Mouse (Mus musculus) right cerebral cortex, postnatal 36 days (tissue): ENCODE measurements at regions not wholly inside any gene's neighbourhood (a gene's known extent, or its start where the extent isn't known, plus 50 kb on each side); places are given as distances from the start of the nearest gene placed in this dataset.

ENCODE experiments used
- DNase-seq, 2 experiments: peaks; one replicate each; pipeline ENCODE4 v3.0.0; 2022; ENCODE audit warnings: low spot score in 2 of 2, mixed read lengths in 1 of 2

- DNase-seq = no peak
Observed at GRCm38 (mm10) chr14:40758441-40758840, 134.6 kb downstream of the Sh2d4b start.

- no peak for DNase-seq
Observed at GRCm38 (mm10) chr14:40740541-40740940, 152.5 kb downstream of the Sh2d4b start.

- peak; percentile 1 to 6 for DNase-seq
Observed at GRCm38 (mm10) chr14:40731861-40732260, 161.2 kb downstream of the Sh2d4b start.

- DNase-seq = no peak
Observed at GRCm38 (mm10) chr14:40708981-40709531, 184.0 kb downstream of the Sh2d4b start.

GRCm38 (mm10) chr14:40707419-40707818 lies 185.6 kb downstream of the Sh2d4b start:
- DNase-seq = no peak

- DNase-seq = no peak
Observed at GRCm38 (mm10) chr14:40703451-40703850, 189.6 kb downstream of the Sh2d4b start.

GRCm38 (mm10) chr14:40681711-40682110 lies 211.4 kb downstream of the Sh2d4b start:
- DNase-seq = no peak

GRCm38 (mm10) chr14:40653558-40653957 lies 239.5 kb downstream of the Sh2d4b start:
- DNase-seq = no peak
